Mouse (Mus musculus) embryonic fibroblast, embryonic 13.5 days (primary cell): ENCODE results near the gene Mef2b.

ENCODE experiments used
- CTCF ChIP-seq: IDR thresholded peaks from 2 replicates; pipeline ENCODE4 v1.5.1; 2011; ENCODE audit warnings: mild to moderate bottlenecking, control low read depth, low read length, moderate library complexity, borderline replicate concordance; ENCODE audit not compliant: insufficient read depth
- POLR2A ChIP-seq: IDR thresholded peaks from 2 replicates; pipeline ENCODE4 v1.6.1; 2011; ENCODE audit warnings: low read depth, mild to moderate bottlenecking, control low read depth, low read length, moderate library complexity

DNA sequence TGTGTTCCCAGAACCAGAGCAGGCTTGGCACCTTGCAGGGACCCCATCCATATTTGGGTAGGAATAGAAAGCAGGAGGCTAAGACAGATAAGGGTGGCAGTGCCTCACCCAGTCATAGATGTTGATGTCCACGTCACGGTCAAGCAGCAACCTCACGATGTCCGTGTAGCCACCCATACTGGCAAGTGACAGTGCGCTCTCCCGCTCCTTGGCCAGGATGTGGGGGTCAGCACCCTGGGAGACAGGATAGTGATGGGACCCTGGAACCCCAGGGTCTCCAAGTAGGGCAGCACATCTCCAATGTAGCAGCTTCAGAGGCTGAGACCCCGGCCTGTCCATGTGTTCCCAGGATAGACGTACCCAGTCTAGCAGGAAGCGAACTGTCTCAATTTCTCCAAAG lies 4.6 kb upstream of the Mef2b start:
- no peak for TF ChIP-seq CTCF
- TF ChIP-seq POLR2A, result no peak
